Mouse (Mus musculus) cerebellum, postnatal 14 days (tissue): ENCODE data around the gene Map3k7.

ENCODE experiments used
- DNase-seq, 2 experiments: peaks; one replicate each; pipeline ENCODE4 v3.0.0; 2021; ENCODE audit warnings: mixed read lengths in 2 of 2

The Map3k7 gene

GRCm38 (mm10) chr4:32063291-32063690 lies 99.4 kb downstream of the Map3k7 start:
- DNase-seq = no peak
